Mouse (Mus musculus): ENCODE data around the gene Ppp1r12b. TPM values are rescaled to one million over a fixed set of nuclear protein-coding genes. Genes with fewer than 3 reads are reported as not detected.

Gene Ppp1r12b
- polyA plus RNA-seq (2016; fragmentation: Nextera tagmentation; extraction: Ambion mirVana), result 12.2 and 13.8 TPM in 2 replicates

DNA sequence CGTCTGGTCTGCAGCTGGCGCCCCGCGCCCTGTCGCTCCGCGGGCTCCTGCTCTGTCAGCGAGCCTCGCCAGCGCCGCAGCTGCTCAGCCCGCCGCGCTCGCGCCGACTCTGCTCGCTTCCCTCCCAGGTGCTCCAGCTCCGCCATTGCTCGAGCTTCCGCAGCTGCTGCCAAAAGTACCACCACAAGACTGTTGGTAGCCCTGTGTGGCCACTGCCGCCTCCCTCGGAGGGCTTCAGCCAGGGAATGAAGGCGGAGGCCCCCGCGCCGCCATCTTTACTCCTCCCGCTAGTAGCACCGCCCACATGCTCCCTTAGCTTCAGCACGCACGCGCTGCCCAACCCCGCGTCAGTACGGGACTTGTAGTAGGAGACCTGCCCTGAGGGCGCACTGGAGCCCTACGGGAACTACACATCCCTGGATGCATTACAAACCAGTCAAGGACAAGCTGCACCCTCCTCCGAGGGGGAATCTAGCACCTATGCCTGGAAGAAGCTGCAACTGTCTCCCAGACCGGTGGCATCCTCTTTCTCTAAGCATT, at the start of gene Ppp1r12b:
Gene Ppp1r12b, minus strand, starts transcription at position 306 of the 540 bp plus-strand sequence.
- H3K27me3 ChIP-seq, result peaks cover 5% of the 10 kb centered on the region; the same call in 1 of the 2 replicates
- peak within 1 kb of the TSS; percentile 80 for H3K4me2 ChIP-seq
- H3K4me3 ChIP-seq (replicated peaks), result peak within 1 kb of the TSS; percentile 85
- ATAC-seq (ENCODE audit: low FRiP score), result peak; percentile 99
- H3K9ac ChIP-seq, result peak within 1 kb of the TSS; percentile 82
- no peaks in the 10 kb centered on the region for H3K36me3 ChIP-seq (replicated peaks)
- H3K9me3 ChIP-seq, result no peaks in the 10 kb centered on the region
- H3K27ac ChIP-seq, result peak within 1 kb of the TSS; percentile 92
- under 1% methylated on average over 39 of the region's 39 CpGs for WGBS
- H3K4me1 ChIP-seq, result peaks cover 13% of the 10 kb centered on the region

DNA sequence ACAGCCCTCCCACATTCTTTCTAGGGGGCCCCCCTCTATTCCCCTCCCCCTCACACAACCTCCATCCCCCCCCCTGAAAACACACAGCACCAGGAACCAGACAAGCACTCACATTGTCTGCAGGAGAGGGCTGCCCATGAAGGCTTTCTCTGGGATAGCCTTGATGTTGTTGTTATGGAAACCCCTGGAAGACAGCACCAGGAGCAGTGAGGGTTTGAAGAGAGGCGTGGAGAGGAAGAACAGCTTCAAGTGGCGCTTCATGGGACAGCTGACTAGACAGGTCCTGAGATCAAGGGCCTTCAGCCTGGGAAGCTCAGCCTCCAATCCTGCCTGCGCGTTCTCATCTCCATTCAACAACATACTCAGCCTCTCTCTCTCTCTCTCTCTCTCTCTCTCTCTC, 47.6 kb upstream of the Ppp1r12b start:
- ATAC-seq (ENCODE audit: low FRiP score), result no peak

DNA sequence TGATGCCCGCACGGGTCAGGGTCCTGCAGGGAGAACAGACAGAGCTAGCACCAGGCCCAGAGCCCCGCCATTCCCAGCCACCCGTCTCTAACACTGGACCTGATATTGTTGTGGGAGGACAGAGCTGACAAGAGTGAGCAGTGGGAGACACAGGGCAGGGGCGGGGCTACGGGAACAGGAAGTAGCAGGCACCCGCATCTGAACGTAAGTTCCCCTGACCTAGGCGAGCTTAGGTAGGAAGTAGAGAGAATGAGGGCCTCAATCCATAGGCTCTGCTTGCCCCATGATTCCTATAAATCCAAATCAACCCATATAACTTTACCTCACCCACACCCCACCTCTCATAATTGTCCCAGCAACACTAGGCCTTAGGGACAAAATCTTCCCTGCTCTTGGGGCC, 44.8 kb upstream of the Ppp1r12b start:
- H3K4me3 ChIP-seq (replicated peaks), result no peak overlapping the region
- peaks cover 11% of the 10 kb centered on the region; the same call in 1 of the 2 replicates for H3K4me1 ChIP-seq
- no peak for ATAC-seq (ENCODE audit: low FRiP score)
- H3K9me3 ChIP-seq, result no peaks in the 10 kb centered on the region
- H3K4me2 ChIP-seq, result no peak overlapping the region
- 86% methylated on average over 9 of the region's 9 CpGs for whole genome bisulfite sequencing
- no peak overlapping the region for H3K27ac ChIP-seq
- no peak overlapping the region for H3K9ac ChIP-seq
- no peaks in the 10 kb centered on the region for H3K36me3 ChIP-seq (replicated peaks)
- no peaks in the 10 kb centered on the region for H3K27me3 ChIP-seq

More for the DNA sequence above, 47.6 kb upstream of the Ppp1r12b start:
- H3K9ac ChIP-seq, result no peak overlapping the region
- H3K9me3 ChIP-seq, result no peaks in the 10 kb centered on the region
- no peaks in the 10 kb centered on the region for H3K27me3 ChIP-seq
- peaks cover 7% of the 10 kb centered on the region; the same call in 1 of the 2 replicates for H3K4me1 ChIP-seq
- no peak overlapping the region for H3K4me2 ChIP-seq
- H3K27ac ChIP-seq, result no peak overlapping the region
- no peak overlapping the region for H3K4me3 ChIP-seq (replicated peaks)
- 63% methylated on average over 4 of the region's 4 CpGs for whole genome bisulfite sequencing
- H3K36me3 ChIP-seq (replicated peaks), result no peaks in the 10 kb centered on the region

DNA sequence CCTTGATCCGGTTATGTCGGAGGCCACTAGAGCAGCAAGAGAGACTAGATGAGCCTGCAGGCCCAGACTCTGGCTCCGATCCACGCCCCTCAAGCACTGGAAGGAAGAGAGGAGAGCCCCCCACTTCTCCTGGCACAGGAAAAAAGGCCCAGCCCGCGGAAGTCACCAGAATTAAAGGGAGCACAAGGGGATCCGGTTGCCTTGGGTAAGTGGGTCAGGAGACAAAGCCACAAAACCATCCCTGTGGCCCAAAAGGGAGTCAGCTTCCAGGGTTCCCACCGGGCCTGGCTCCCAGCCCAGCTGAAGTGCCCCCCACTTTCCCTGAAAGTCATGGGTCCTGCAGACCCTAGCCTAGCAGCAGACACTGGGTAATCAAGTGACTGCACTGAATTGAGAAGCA, 42.5 kb upstream of the Ppp1r12b start:
- Histone ChIP-seq H3K4me3 (replicated peaks) (no peak overlapping the region), H3K9me3 (no peaks in the 10 kb centered on the region), H3K27me3 (0 out of 2 replicates have a peak, but pooled peaks cover 3% of the 10 kb centered on the region), H3K4me2 (no peak overlapping the region), H3K4me1 (peaks cover 11% of the 10 kb centered on the region; the same call in 1 of the 2 replicates), H3K36me3 (replicated peaks) (no peaks in the 10 kb centered on the region), H3K27ac (no peak overlapping the region), H3K9ac (no peak overlapping the region)
- no peak for ATAC-seq (ENCODE audit: low FRiP score)
- 89% methylated on average over 8 of the region's 8 CpGs for WGBS

DNA sequence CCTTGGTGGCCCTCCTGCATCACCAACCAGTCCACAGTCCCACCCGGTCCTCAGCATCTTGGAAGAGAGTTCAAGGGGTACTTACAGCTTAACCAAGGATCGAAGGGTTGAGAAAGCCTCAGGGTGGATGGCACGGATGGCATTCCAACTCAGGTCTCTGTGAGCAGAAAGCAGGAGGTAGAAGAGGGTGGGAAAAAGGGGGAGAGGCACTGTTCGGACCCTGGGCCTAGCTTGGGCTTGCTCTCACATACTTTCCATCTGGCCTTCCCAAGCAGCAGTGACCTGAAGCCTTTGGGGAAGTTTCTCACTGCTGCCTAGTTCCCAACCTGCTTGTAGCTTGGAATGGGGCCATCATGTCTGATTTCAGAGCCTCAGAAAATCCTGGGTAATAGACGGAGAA, 41.8 kb upstream of the Ppp1r12b start:
- Histone ChIP-seq H3K27me3 (0 out of 2 replicates have a peak, but pooled peaks cover 3% of the 10 kb centered on the region), H3K4me1 (peaks cover 7% of the 10 kb centered on the region; the same call in 1 of the 2 replicates), H3K27ac (no peak overlapping the region), H3K4me2 (no peak overlapping the region), H3K36me3 (replicated peaks) (no peaks in the 10 kb centered on the region), H3K9me3 (no peaks in the 10 kb centered on the region), H3K9ac (no peak overlapping the region), H3K4me3 (replicated peaks) (no peak overlapping the region)
- 78% methylated on average over 5 of the region's 5 CpGs for WGBS
- no peak for ATAC-seq (ENCODE audit: low FRiP score)

DNA sequence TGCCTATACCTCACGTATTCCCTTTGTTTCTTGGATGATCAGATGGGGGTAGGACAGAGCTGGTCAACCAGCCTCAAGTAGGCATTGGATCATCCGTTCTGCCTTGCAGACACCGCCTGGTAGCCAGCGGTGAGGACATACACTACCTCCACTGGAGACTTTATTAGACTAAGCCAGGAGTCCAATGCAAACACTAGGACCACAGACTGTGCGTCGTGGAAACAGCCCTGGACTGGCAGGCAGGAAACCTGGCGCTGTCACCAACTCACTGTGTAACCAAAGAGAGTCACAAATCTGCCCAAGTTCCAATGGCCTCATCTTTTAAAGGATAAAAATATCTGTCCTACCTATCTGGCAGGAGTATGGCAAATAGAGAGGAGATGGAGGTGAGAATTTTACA, 40.7 kb upstream of the Ppp1r12b start:
- no peak for ATAC-seq (ENCODE audit: low FRiP score)
- H3K9me3 ChIP-seq, result no peaks in the 10 kb centered on the region
- H3K4me3 ChIP-seq (replicated peaks), result no peak overlapping the region
- peaks cover 7% of the 10 kb centered on the region; the same call in 1 of the 2 replicates for H3K4me1 ChIP-seq
- 87% methylated on average over 7 of the region's 7 CpGs for WGBS
- H3K27me3 ChIP-seq, result 0 out of 2 replicates have a peak, but pooled peaks cover 7% of the 10 kb centered on the region
- no peaks in the 10 kb centered on the region for H3K36me3 ChIP-seq (replicated peaks)
- no peak overlapping the region for H3K4me2 ChIP-seq
- H3K27ac ChIP-seq, result no peak overlapping the region
- no peak overlapping the region for H3K9ac ChIP-seq

DNA sequence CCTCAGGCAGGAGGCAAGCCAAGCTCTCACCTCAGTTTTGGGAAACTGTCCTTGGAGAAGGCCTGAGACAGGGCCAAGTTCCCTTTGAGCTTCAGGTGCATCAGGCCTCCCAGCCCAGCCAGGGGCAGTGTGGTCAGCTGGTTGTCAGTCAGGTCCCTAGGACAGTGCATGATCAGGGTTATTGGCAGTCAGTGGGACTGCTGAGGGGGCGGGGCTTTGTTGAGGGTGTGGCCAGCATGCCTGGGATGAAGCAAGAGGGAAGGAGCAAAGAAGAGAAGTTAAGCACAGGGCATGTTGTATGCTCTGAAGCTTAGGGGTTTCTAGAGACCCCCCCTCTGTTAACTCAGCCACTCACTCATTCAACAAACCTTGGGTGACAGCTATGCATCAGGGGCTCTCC, 40.2 kb upstream of the Ppp1r12b start:
- H3K4me1 ChIP-seq, result peaks cover 7% of the 10 kb centered on the region; the same call in 1 of the 2 replicates
- peaks cover 9% of the 10 kb centered on the region; the same call in 1 of the 2 replicates for H3K27me3 ChIP-seq
- no peaks in the 10 kb centered on the region for H3K36me3 ChIP-seq (replicated peaks)
- WGBS, result 42% methylated on average over 1 of the region's 1 CpGs
- no peak overlapping the region for H3K4me3 ChIP-seq (replicated peaks)
- no peak overlapping the region for H3K4me2 ChIP-seq
- ATAC-seq (ENCODE audit: low FRiP score), result no peak
- H3K9me3 ChIP-seq, result no peaks in the 10 kb centered on the region
- no peak overlapping the region for H3K27ac ChIP-seq
- no peak overlapping the region for H3K9ac ChIP-seq

DNA sequence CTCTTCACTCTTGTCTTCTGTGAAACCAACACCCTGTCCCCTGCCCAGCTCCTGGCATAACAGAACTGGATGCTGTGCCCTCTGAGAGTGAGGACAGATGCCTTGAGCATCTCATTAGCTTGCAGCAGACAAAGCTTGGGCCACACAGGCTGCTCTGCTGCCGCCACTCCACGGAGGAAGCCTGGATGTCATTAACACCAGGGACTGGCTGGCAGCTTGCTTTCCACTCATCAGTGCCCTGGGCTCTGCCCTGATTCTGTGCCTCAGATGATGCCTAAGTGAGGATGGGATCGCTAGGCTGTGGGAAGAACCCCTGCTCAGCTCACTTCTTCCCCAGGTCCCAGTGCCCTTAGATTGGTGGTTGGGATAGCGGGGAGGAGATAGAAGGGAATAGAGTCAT, 39.7 kb upstream of the Ppp1r12b start:
- Histone ChIP-seq H3K27me3 (peaks cover 14% of the 10 kb centered on the region; the same call in 1 of the 2 replicates), H3K4me2 (no peak overlapping the region), H3K4me3 (replicated peaks) (no peak overlapping the region), H3K9ac (no peak overlapping the region), H3K4me1 (peaks cover 7% of the 10 kb centered on the region; the same call in 1 of the 2 replicates), H3K36me3 (replicated peaks) (no peaks in the 10 kb centered on the region), H3K9me3 (no peaks in the 10 kb centered on the region), H3K27ac (no peak overlapping the region)
- no peak for ATAC-seq (ENCODE audit: low FRiP score)
- WGBS, result 56% methylated on average over 4 of the region's 4 CpGs

DNA sequence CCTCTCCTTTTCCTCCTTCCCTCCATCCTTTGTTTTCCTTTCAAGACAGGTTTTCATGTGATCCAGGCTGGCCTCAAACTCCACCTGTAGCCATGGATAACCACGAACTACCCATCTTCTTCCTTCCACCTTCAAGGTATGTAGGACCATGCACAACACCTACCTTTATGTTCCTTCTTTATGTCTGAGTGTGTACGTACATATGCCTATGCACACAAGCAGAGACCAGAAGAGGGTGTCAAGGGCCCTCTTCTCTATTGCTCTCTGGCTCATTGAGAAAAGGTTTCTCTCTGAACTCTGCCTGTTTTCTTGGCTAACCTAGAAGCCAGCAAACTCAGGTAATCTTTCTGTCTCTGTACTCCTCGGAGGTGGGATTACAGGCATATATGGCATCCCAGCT, 39.0 kb upstream of the Ppp1r12b start:
- no peak for ATAC-seq (ENCODE audit: low FRiP score)
- Histone ChIP-seq H3K4me3 (replicated peaks) (no peak overlapping the region), H3K27ac (no peak overlapping the region), H3K4me2 (no peak overlapping the region), H3K9ac (no peak overlapping the region), H3K9me3 (no peaks in the 10 kb centered on the region), H3K4me1 (peaks cover 7% of the 10 kb centered on the region; the same call in 1 of the 2 replicates), H3K36me3 (replicated peaks) (no peaks in the 10 kb centered on the region), H3K27me3 (peaks cover 21% of the 10 kb centered on the region; the same call in 1 of the 2 replicates)
- WGBS, result 72% methylated on average over 3 of the region's 3 CpGs

DNA sequence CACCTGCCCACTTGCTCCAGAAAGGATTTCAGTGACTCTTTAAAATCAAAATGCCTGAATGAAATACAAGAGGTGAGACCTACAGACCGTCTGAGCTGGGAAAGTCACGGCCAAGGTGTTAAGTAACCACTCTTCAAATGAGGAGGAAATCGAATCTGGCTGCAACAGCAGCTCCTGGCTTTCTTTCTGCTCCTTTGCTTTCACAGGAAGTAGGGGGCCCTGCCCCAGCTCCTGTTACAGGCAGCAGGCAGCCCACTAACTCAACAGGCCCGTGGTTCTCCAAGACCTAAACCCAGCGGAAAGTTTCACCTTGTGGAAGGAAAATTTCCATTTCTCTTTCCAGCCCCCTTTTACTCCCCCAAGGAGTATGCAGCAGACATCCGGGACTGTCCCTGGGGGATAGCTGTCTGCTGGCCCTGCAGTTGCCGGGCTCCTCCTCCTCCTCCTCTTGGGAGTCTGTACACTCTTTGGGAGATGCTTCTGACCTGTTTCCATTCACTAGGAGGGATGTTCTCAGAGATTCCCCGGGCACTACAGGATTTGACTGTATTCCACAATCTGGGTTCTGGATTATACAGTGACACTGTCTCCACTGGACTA, 36.4 kb upstream of the Ppp1r12b start:
- H3K4me3 ChIP-seq (replicated peaks), result no peak overlapping the region
- ATAC-seq (ENCODE audit: low FRiP score), result no peak
- peaks cover 36% of the 10 kb centered on the region for H3K27me3 ChIP-seq
- H3K9ac ChIP-seq, result no peak overlapping the region
- no peaks in the 10 kb centered on the region for H3K36me3 ChIP-seq (replicated peaks)
- H3K9me3 ChIP-seq, result no peaks in the 10 kb centered on the region
- WGBS, result 51% methylated on average over 8 of the region's 8 CpGs
- peaks cover 15% of the 10 kb centered on the region; the same call in 1 of the 2 replicates for H3K4me1 ChIP-seq
- no peak overlapping the region for H3K27ac ChIP-seq
- no peak overlapping the region for H3K4me2 ChIP-seq

DNA sequence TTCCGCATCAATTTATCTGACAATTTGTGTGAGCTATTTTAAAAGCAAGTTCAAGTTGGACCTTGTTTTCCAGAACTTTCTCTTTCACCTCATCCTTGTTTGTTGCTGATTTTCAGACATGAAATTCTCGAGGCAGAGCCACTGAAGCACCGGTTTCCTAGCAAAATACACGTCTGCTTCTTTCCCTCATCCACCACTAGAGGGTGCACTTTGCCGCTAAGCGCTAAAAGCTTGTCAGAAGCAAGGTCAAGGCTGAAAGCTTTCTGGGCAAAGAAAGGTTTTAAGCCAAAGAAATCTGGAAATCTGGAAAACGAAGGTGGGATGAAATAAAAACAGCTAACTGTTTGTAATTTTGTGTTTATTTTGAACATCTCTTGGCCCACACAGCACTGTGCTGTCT, 33.6 kb upstream of the Ppp1r12b start:
- Histone ChIP-seq H3K4me1 (peaks cover 10% of the 10 kb centered on the region; the same call in 1 of the 2 replicates), H3K27me3 (peaks cover 48% of the 10 kb centered on the region), H3K9ac (no peak overlapping the region), H3K9me3 (no peaks in the 10 kb centered on the region), H3K4me3 (replicated peaks) (no peak overlapping the region), H3K36me3 (replicated peaks) (no peaks in the 10 kb centered on the region), H3K27ac (no peak overlapping the region), H3K4me2 (no peak overlapping the region)
- WGBS, result 10% methylated on average over 7 of the region's 7 CpGs
- no peak for ATAC-seq (ENCODE audit: low FRiP score)

DNA sequence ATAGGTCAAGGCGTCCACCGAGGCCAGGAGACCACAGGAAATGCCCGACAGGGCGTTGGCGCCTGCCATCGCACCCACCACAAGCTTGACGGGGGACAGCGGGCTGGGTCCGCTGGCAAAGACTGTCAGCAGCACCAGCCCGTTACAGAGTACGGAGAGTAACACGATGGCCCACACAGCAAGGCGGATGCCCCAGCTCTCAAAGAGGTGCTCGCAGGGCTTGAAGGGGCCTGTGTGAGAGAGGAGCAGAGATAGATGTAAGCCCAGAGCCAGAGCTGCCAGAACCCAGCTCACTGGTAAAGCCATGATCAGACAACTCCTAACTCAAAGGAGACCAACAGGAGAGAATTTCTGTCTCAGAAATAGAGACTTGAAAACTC, 32.2 kb upstream of the Ppp1r12b start:
- WGBS, result 8% methylated on average over 14 of the region's 14 CpGs
- Histone ChIP-seq H3K4me2 (peak overlapping the region; percentile 78), H3K4me3 (replicated peaks) (peak overlapping the region; percentile 48), H3K27me3 (peaks cover 46% of the 10 kb centered on the region), H3K9ac (peak overlapping the region; percentile 59), H3K9me3 (no peaks in the 10 kb centered on the region), H3K36me3 (replicated peaks) (no peaks in the 10 kb centered on the region), H3K4me1 (peaks cover 10% of the 10 kb centered on the region; the same call in 1 of the 2 replicates), H3K27ac (no peak overlapping the region)
- peak; percentile 39 for ATAC-seq (ENCODE audit: low FRiP score)
